Mouse (Mus musculus): ENCODE measurements at regions not wholly inside any gene's neighbourhood (a gene's known extent, or its start where the extent isn't known, plus 50 kb on each side); places are given as distances from the start of the nearest gene placed in this dataset.

DNA sequence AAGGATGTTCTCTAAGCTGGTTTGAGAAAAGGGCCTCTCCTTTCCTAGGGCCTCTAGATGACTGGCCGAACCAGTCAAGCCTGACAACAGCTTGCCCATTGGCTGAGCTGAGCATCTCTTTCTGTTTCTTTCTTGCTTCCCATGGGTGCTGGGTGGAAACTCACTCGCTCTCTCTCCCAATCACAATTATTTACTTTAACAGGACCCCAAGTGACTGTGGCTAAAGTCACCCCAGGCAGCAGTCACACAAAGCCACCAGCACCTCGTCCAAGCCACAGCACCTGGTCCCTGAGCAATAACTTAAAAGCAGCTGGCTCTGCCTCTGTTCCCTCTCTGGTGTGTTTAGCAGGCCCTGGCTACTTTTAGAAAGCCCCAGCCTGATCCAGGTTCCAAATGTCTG lies 64.3 kb upstream of the Fzd7 start:
- no peak for TF ChIP-seq CTCF (IDR thresholded peaks at IDR 0.05)
- TF ChIP-seq EP300 (IDR thresholded peaks at IDR 0.05; ENCODE audit: insufficient read depth, low read depth, low read length) = no peak
- TF ChIP-seq POLR2A (IDR thresholded peaks at IDR 0.05; ENCODE audit: insufficient read depth, low read depth, low read length) = no peak

All from heart, adult 2 months (tissue).